Comparison of ENCODE assay signal across 23 mouse cellular contexts in the genomic region with DNA sequence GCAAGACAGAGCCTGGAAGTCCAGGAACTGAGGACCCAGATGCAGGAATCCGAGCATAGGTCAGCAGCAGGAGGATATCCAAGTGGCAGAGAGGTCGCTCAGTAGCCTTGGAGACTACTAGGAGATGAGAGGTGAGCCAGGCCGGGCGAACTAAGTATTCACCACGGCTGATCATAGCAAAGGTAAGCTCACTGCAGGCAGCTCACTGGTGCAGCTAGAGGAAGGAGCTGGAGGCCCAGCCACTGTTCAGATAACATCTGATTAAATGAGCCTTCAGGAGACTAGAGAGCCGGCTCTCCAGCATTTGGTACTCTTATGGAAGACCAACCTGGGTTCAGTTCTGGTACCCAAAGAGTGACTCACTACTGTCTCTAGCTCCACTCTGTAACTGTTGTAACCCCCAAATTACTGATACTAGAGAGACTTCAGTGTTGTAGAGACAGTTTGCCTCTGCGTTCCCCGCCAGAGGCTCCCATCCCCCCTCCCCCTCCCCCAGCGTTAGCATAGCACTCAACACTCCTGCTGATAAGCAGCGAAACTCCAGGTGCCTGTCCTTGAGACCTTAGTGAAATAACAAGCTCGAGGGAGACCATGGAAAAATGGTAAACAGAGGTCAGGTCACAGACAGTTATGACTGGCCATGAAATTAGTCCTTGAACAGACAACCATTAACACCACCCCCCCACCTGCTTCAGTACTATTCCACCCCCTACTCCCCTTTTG. TPM values are rescaled to one million over a fixed set of nuclear protein-coding genes. Genes with fewer than 3 reads are reported as not detected.
DNase-seq lines count a peak whose midpoint lies in the region; ATAC-seq and TF ChIP-seq lines count a peak whose summit lies in the region.
"Had no signal": no experiment of that assay in that cellular context is flagged by ENCODE, and none has a peak within 500 bp of the region (broad histone marks: within the 10 kb centered on the region; RNA-seq: fewer than 3 reads in every experiment).

No protein-coding gene starts in this region.

- TF ChIP-seq POLR2A in thymus, adult 2 months (IDR thresholded peaks at IDR 0.05; ENCODE audit: control insufficient read depth, extremely low read depth, insufficient read depth, low read length, poor library complexity): no peak

- H3K4me3 ChIP-seq in heart, embryonic 11.5 days (ENCODE audit: low read depth, low read length): no peak overlapping the region
- H3K4me3 ChIP-seq in E14TG2a.4 (replicated peaks; ENCODE audit: low read length): peak overlapping the region; percentile 32; the same call in 1 of the 2 replicates
- H3K4me3 ChIP-seq in liver, embryonic 14.5 days (ENCODE audit: insufficient read depth in 1 of 2, low read depth in 2 of 2, low read length in 2 of 2): peak overlapping the region; percentile 2 to 18; a peak in 1 of 4 replicates
- H3K4me3 ChIP-seq in midbrain, postnatal 0 days (ENCODE audit: low read depth, low read length): no peak overlapping the region
- H3K4me3 ChIP-seq in thymus, adult 2 months (ENCODE audit: control insufficient read depth, insufficient read depth, low read length): no peak overlapping the region
- H3K4me3 ChIP-seq: hindbrain, embryonic 12.5 days; layer of hippocampus, adult 2 months; myocyte; neural tube, embryonic 15.5 days had no signal

- no peaks in the 10 kb centered on the region for H3K36me3 ChIP-seq in heart, embryonic 11.5 days (ENCODE audit: control insufficient read depth, insufficient read depth, low read length)
- peaks cover 36% of the 10 kb centered on the region for H3K36me3 ChIP-seq in E14TG2a.4 (ENCODE audit: insufficient read depth, low read length)
- no peaks in the 10 kb centered on the region for H3K36me3 ChIP-seq in liver, embryonic 14.5 days (replicated peaks; ENCODE audit: control insufficient read depth, insufficient read depth, low read depth)
- H3K36me3 ChIP-seq in midbrain, postnatal 0 days (ENCODE audit: insufficient read depth, low read length): no peaks in the 10 kb centered on the region; the same call in 1 of the 2 replicates
- H3K36me3 ChIP-seq in thymus, adult 2 months (ENCODE audit: control insufficient read depth, insufficient read depth, low read length): no peaks in the 10 kb centered on the region
- H3K36me3 ChIP-seq: hindbrain, embryonic 12.5 days; neural tube, embryonic 15.5 days had no signal

- peaks cover 19% of the 10 kb centered on the region for H3K4me1 ChIP-seq in heart, embryonic 11.5 days (ENCODE audit: control insufficient read depth, insufficient read depth, low read length)
- peaks cover 50% of the 10 kb centered on the region for H3K4me1 ChIP-seq in E14TG2a.4 (replicated peaks; ENCODE audit: low read depth, low read length)
- H3K4me1 ChIP-seq in liver, embryonic 14.5 days (replicated peaks; ENCODE audit: control insufficient read depth in 2 of 2, insufficient read depth in 2 of 2, low read length in 1 of 2): peaks cover 42 to 43% of the 10 kb centered on the region in 2 experiments
- peaks cover 4% of the 10 kb centered on the region; the same call in 1 of the 2 replicates for H3K4me1 ChIP-seq in midbrain, postnatal 0 days (ENCODE audit: insufficient read depth, low read length)
- peaks cover 5% of the 10 kb centered on the region for H3K4me1 ChIP-seq in thymus, adult 2 months (replicated peaks; ENCODE audit: control insufficient read depth, insufficient read depth, low read length)

- H3K9me3 ChIP-seq in heart, embryonic 11.5 days (replicated peaks; ENCODE audit: control insufficient read depth, low read length): no peaks in the 10 kb centered on the region
- peaks cover 26% of the 10 kb centered on the region for H3K9me3 ChIP-seq in E14TG2a.4 (ENCODE audit: low read length)
- H3K9me3 ChIP-seq in liver, embryonic 14.5 days (ENCODE audit: control insufficient read depth, low read length): no peaks in the 10 kb centered on the region
- H3K9me3 ChIP-seq in midbrain, postnatal 0 days (ENCODE audit: low read length): no peaks in the 10 kb centered on the region
- H3K9me3 ChIP-seq: hindbrain, embryonic 12.5 days; neural tube, embryonic 15.5 days had no signal

- no peak overlapping the region for H3K27ac ChIP-seq in heart, embryonic 11.5 days (ENCODE audit: low read depth, low read length)
- no peak overlapping the region; the same call in 1 of the 2 replicates for H3K27ac ChIP-seq in liver, embryonic 14.5 days
- H3K27ac ChIP-seq in midbrain, postnatal 0 days (ENCODE audit: low read depth, low read length): no peak overlapping the region
- no peak overlapping the region for H3K27ac ChIP-seq in thymus, adult 2 months (ENCODE audit: control insufficient read depth, insufficient read depth, low read length)
- H3K27ac ChIP-seq: hindbrain, embryonic 12.5 days; layer of hippocampus, adult 2 months; macrophage had no signal

- no peak overlapping the region for H3K9ac ChIP-seq in heart, embryonic 11.5 days (ENCODE audit: low read depth, low read length)
- 0 out of 2 replicates have a peak overlapping the region, but pooled peaks have one; percentile 2 for H3K9ac ChIP-seq in liver, embryonic 14.5 days (replicated peaks)
- H3K9ac ChIP-seq in midbrain, postnatal 0 days (replicated peaks; ENCODE audit: low read length, poor library complexity, severe bottlenecking): no peak overlapping the region
- H3K9ac ChIP-seq: hindbrain, embryonic 12.5 days; neural tube, embryonic 15.5 days had no signal

- H3K4me2 ChIP-seq in heart, embryonic 11.5 days: peak overlapping the region; percentile 17
- H3K4me2 ChIP-seq in liver, embryonic 14.5 days (ENCODE audit: low read depth): peak overlapping the region; percentile 45
- no peak overlapping the region for H3K4me2 ChIP-seq in midbrain, postnatal 0 days (ENCODE audit: low read depth, low read length, poor library complexity, severe bottlenecking)
- H3K4me2 ChIP-seq: hindbrain, embryonic 12.5 days; midbrain, embryonic 11.5 days; neural tube, embryonic 15.5 days had no signal

- peaks cover 16% of the 10 kb centered on the region for H3K27me3 ChIP-seq in heart, embryonic 11.5 days (ENCODE audit: control insufficient read depth, insufficient read depth, low read length)
- peaks cover 21% of the 10 kb centered on the region for H3K27me3 ChIP-seq in E14TG2a.4 (ENCODE audit: insufficient read depth, low read length)
- H3K27me3 ChIP-seq in liver, embryonic 14.5 days (ENCODE audit: control insufficient read depth, insufficient read depth, low read length): peaks cover 40% of the 10 kb centered on the region
- no peaks in the 10 kb centered on the region for H3K27me3 ChIP-seq in midbrain, postnatal 0 days (ENCODE audit: insufficient read depth, low read length)
- peaks cover 10% of the 10 kb centered on the region for H3K27me3 ChIP-seq in thymus, adult 2 months (ENCODE audit: control insufficient read depth, insufficient read depth, low read length)
- H3K27me3 ChIP-seq: neural tube, embryonic 15.5 days had no signal

- DNase-seq in heart, adult 9 months (ENCODE audit: low spot score in 2 of 2): no peak
- DNase-seq in R1 (ENCODE audit: low read depth, low spot score): peak; percentile 89
- DNase-seq in liver, embryonic 14.5 days (ENCODE audit: low read depth in 3 of 3, low spot score in 3 of 3): no peak
- no peak for DNase-seq in midbrain, postnatal 0 days (ENCODE audit: low spot score)
- DNase-seq in thymus, adult 2 months: no peak
- DNase-seq: cerebellum, adult 8-10 months; kidney, adult 2 months; kidney, postnatal 14 days; layer of hippocampus, postnatal 36 days had no signal

- ATAC-seq in heart, embryonic 11.5 days (replicated peaks; ENCODE audit: insufficient number of reproducible peaks, low FRiP score, low TSS enrichment): no peak
- ATAC-seq in liver, embryonic 14.5 days (ENCODE audit: insufficient read depth): peak; percentile 53; the same call in 1 of the 2 replicates
- no peak for ATAC-seq in midbrain, postnatal 0 days (ENCODE audit: low FRiP score)
- ATAC-seq: forebrain, embryonic 16.5 days; inflammation-experienced regulatory T-cells, adult 6 months had no signal

- no peak for TF ChIP-seq EP300 in liver, embryonic 14.5 days (IDR thresholded peaks at IDR 0.05; ENCODE audit: low read depth)

- TF ChIP-seq CTCF in E14TG2a.4 (conservative IDR thresholded peaks at IDR 0.05; ENCODE audit: low read length): no peak
- TF ChIP-seq CTCF in liver, embryonic 14.5 days (IDR thresholded peaks at IDR 0.05; ENCODE audit: low read depth): no peak
- TF ChIP-seq CTCF in midbrain, postnatal 0 days (IDR thresholded peaks at IDR 0.05): no peak
- no peak for TF ChIP-seq CTCF in thymus, adult 2 months (IDR thresholded peaks at IDR 0.05; ENCODE audit: borderline replicate concordance, control insufficient read depth, extremely low read depth, insufficient read depth, low read length, poor library complexity)

- 9% methylated on average over 11 of the region's 11 CpGs for WGBS in heart, embryonic 11.5 days (ENCODE audit: insufficient replicate concordance)
- WGBS in liver, embryonic 14.5 days (ENCODE audit: insufficient replicate concordance): 8% methylated on average over 11 of the region's 11 CpGs
- 42% methylated on average over 11 of the region's 11 CpGs for WGBS in midbrain, postnatal 0 days
- 85% methylated on average over 11 of the region's 11 CpGs for WGBS in thymus, adult 2 months

RNA-seq across cellular contexts. Expression of a gene that starts 6.4 kb away (rescaled TPM):
- 5.8 and 7.1 TPM in 2 replicates for polyA plus RNA-seq in heart, embryonic 11.5 days (2014; fragmentation: Nextera tagmentation; extraction: Ambion mirVana)
- polyA plus RNA-seq in liver, embryonic 14.5 days (2012; rRNA removed): 9.5 and 11.2 TPM in 2 replicates
- polyA plus RNA-seq in liver, embryonic 14.5 days (2014; fragmentation: Nextera tagmentation; extraction: Ambion mirVana): 4.0 and 4.3 TPM in 2 replicates
- 138 and 160 TPM in 2 replicates for total RNA-seq in midbrain, postnatal 0 days (2014; rRNA removed)
- 34.8 and 40.2 TPM in 2 replicates for polyA plus RNA-seq in midbrain, postnatal 0 days (2015; fragmentation: Nextera tagmentation; extraction: Ambion mirVana)
- polyA plus RNA-seq in thymus, adult 2 months (2012; rRNA removed): 74.1 and 82.3 TPM in 2 replicates

RNA-seq across cellular contexts. Expression of a gene that starts 53.7 kb away (rescaled TPM):
- 0.30 and 0.66 TPM in 2 replicates for polyA plus RNA-seq in heart, embryonic 11.5 days (2014; fragmentation: Nextera tagmentation; extraction: Ambion mirVana)
- polyA plus RNA-seq in liver, embryonic 14.5 days (2012; rRNA removed): 1.2 and 1.4 TPM in 2 replicates
- 1.1 and 1.3 TPM in 2 replicates for polyA plus RNA-seq in liver, embryonic 14.5 days (2014; fragmentation: Nextera tagmentation; extraction: Ambion mirVana)
- total RNA-seq in midbrain, postnatal 0 days (2014; rRNA removed): 0.99 TPM in 1 of 2 replicates, not detected in the other
- polyA plus RNA-seq in midbrain, postnatal 0 days (2015; fragmentation: Nextera tagmentation; extraction: Ambion mirVana): 0.21 TPM in 1 of 2 replicates, not detected in the other
- polyA plus RNA-seq in thymus, adult 2 months (2012; rRNA removed): 3.9 and 5.5 TPM in 2 replicates
- total RNA-seq: adrenal gland, adult 18-20 months; gastrocnemius, adult 18-20 months; layer of hippocampus, adult 2 months; layer of hippocampus, postnatal 36 days; left cerebral cortex, postnatal 25 days had no signal
- polyA plus RNA-seq: forebrain, embryonic 16.5 days; heart, postnatal 0 days; inflammation-experienced regulatory T-cells, adult 6 months; macrophage; neural tube, embryonic 15.5 days had no signal

RNA-seq across cellular contexts. Expression of a gene that starts 59.9 kb away (rescaled TPM):
- polyA plus RNA-seq in heart, embryonic 11.5 days (2014; fragmentation: Nextera tagmentation; extraction: Ambion mirVana): 139 and 147 TPM in 2 replicates
- 44.6 and 68.3 TPM in 2 replicates for polyA plus RNA-seq in liver, embryonic 14.5 days (2012; rRNA removed)
- 94.0 and 101 TPM in 2 replicates for polyA plus RNA-seq in liver, embryonic 14.5 days (2014; fragmentation: Nextera tagmentation; extraction: Ambion mirVana)
- 28.8 and 31.0 TPM in 2 replicates for total RNA-seq in midbrain, postnatal 0 days (2014; rRNA removed)
- polyA plus RNA-seq in midbrain, postnatal 0 days (2015; fragmentation: Nextera tagmentation; extraction: Ambion mirVana): 66.0 and 67.1 TPM in 2 replicates
- polyA plus RNA-seq in thymus, adult 2 months (2012; rRNA removed): 60.0 and 60.1 TPM in 2 replicates

Comparison
In these comparisons a context has a peak if more than half of its experiments do, and no peak if none do; other contexts are left out.
1. H3K4me3 ChIP-seq: peak in E14TG2a.4 (single experiment) and liver, embryonic 14.5 days (2 of 2); none in heart, embryonic 11.5 days (single experiment), midbrain, postnatal 0 days (single experiment) and thymus, adult 2 months (single experiment).